Mouse (Mus musculus) skeletal muscle tissue, adult 2 months (tissue): ENCODE results near the gene Tdpoz3.
"Not testable (repeated sequence)": the region's sequence is repeated elsewhere in the genome, so short reads cannot be mapped to it uniquely, and the experiment has no call there.

Experiments used
- DNase-seq: peaks from one replicate; pipeline ENCODE4 v3.0.0-alpha.2; 2012; ENCODE audit warnings: low read depth, low spot score

The Tdpoz3 gene

GRCm38 (mm10) chr3:93825720-93826119 lies at the start of gene Tdpoz3:
Gene Tdpoz3, plus strand, starts transcription at chr3:93826020.
- not testable (repeated sequence) for DNase-seq

GRCm38 (mm10) chr3:93796098-93796497 lies 29.7 kb upstream of the Tdpoz3 start, which contains the start of gene Tdpoz4:
Gene Tdpoz4, plus strand, starts transcription at chr3:93796398.
- not testable (repeated sequence) for DNase-seq

DNA sequence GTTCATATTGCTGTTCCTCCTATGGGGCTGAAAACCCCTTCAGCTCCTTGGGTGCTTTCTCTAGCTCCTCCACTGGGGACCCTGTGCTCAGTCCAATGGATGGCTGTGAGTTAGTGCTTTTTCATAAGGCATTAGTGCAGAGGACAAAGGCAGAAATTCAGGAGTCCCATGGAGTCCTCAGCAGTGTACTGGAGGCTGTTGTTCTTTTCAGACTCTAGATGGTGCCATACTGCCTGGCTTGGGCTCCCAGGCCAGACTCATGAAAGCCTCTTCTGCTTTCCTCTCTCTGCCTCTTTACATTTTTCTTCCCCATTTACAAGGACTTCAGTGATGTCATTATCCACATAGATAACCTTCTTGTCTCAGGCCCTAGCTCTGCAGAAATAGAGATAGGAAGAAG lies 12.5 kb upstream of the Tdpoz3 start:
- not testable (repeated sequence) for DNase-seq

DNA sequence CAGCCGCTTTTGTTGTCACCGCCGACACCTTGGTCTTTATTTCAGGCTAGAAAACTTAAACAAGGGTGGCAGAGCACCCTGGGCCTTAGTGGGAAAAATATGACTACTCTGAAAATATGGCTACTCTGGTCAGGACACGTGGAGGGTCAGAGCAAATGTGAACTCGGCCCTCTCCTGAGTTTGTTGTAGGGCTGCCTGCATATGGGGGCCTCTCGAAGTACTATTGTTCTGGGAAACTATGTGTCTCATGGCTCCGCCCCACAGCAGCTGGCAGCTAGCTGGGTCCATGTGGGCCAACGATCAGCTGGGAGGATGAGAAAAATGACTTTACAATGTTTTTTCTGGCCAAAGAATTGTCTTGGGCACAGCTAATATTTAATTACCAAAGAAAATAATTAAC lies 33.1 kb downstream of the Tdpoz3 start:
- not testable (repeated sequence) for DNase-seq

DNA sequence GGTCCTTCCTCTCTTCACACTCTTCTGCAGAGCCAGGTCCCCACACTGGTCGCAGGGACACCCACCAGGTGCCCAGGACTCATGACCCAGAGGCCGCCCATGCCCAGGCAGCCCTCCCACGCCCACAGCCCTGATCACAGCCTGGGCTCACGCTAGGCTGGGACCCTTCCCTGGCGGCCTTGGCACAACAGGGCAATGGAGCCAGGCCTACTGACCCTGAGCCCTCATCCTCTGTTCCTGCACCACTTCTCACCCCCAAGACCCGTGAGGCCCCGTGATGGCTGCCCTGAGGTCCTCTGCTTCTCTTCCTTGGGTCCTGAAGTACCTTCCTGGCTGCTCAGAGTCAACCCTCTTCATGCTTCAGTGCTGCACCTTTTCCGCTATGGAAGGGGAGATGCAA lies 44.8 kb downstream of the Tdpoz3 start:
- not testable (repeated sequence) for DNase-seq
